Mouse (Mus musculus) spleen, adult 10 weeks (tissue): Measurements from ENCODE around the gene Apol11b. TPM values are rescaled to one million over a fixed set of nuclear protein-coding genes. Genes with fewer than 3 reads are reported as not detected.

Experiments used
- polyA plus RNA-seq: library from polyadenylated mRNA; stranded (reverse); fragments of 350-450 nt; fragmentation: Illumina TruSeq; extraction: RNeasy Lipid Tissue Mini Kit (QIAGEN cat#74804); gene quantifications from one replicate; pipeline ENCODE4 v1.2.3, GENCODE M21; 2015; ENCODE audit warnings: low replicate concordance; ENCODE audit not compliant: insufficient read depth

Apol11b gene
- 19.8 TPM for polyA plus RNA-seq

GRCm38 (mm10) chr15:77643176-77643575, at the start of gene Apol11b:
Gene Apol11b (minus strand): TSS chr15:77643286.

GRCm38 (mm10) chr15:77598958-77599357, 44.1 kb downstream of the Apol11b start, which contains the start of gene Gm36245:
Gene Gm36245 (plus strand): TSS chr15:77599258.

GRCm38 (mm10) chr15:77595961-77596360, 47.1 kb downstream of the Apol11b start, which contains the start of gene Apol10b:
Gene Apol10b (minus strand): TSS chr15:77596125.

Other genes with a start within 250 kb of the Apol11b start
- gene Apol7a, start 244.2 kb downstream of the Apol11b start, polyA plus RNA-seq, result not detected
- gene Apol9a, start 232.2 kb downstream of the Apol11b start, polyA plus RNA-seq, result 0.23 TPM
- gene Apol7b, start 195.8 kb downstream of the Apol11b start, polyA plus RNA-seq, result 0.86 TPM
- gene Apol10a, start 166.2 kb downstream of the Apol11b start, polyA plus RNA-seq, result 0.23 TPM
- 0.37 TPM for gene Apol11a, start 135.0 kb downstream of the Apol11b start, polyA plus RNA-seq
- 121 TPM for gene Apol7c, start 110.0 kb downstream of the Apol11b start, polyA plus RNA-seq
- not detected for gene 1700025B11Rik, start 81.4 kb downstream of the Apol11b start, polyA plus RNA-seq
- gene Apol10b, start 47.2 kb downstream of the Apol11b start, polyA plus RNA-seq, result 7.3 TPM
- not detected for gene Gm36245, start 44.0 kb downstream of the Apol11b start, polyA plus RNA-seq
- 42.7 TPM for gene Apol7e, start 55.6 kb upstream of the Apol11b start, polyA plus RNA-seq
- 1.7 TPM for gene Apol9b, start 85.8 kb upstream of the Apol11b start, polyA plus RNA-seq
- gene Apol8, start 113.7 kb upstream of the Apol11b start, polyA plus RNA-seq, result 4.1 TPM
- gene Myh9, start 198.9 kb upstream of the Apol11b start, polyA plus RNA-seq, result 209 TPM